Mouse (Mus musculus) E14TG2a.4 (cell line): ENCODE measurements around the gene Dnah10.

Source experiments
- CTCF ChIP-seq: conservative IDR thresholded peaks from 2 replicates; pipeline ENCODE4 v1.5.1; 2014; ENCODE audit warnings: low read length
- POU5F1 ChIP-seq: IDR thresholded peaks from 2 replicates; pipeline ENCODE4 v1.6.1; 2014; ENCODE audit warnings: low read length, borderline replicate concordance

GRCm38 (mm10) chr5:124872033-124872432, 147.1 kb downstream of the Dnah10 start:
- TF ChIP-seq CTCF, result no peak
- TF ChIP-seq POU5F1, result no peak
